Mouse (Mus musculus): Measurements from ENCODE around the gene Gm44965. TPM values are rescaled to one million over a fixed set of nuclear protein-coding genes. Genes with fewer than 3 reads are reported as not detected.
"Not testable (repeated sequence)": the region's sequence is repeated elsewhere in the genome, so short reads cannot be mapped to it uniquely, and the experiment has no call there.

Gene Gm44965
- polyA plus RNA-seq, 1 experiment from 2014 or later = not detected

GRCm38 (mm10) chr6:48610657-48611056 is 16.9 kb downstream of the Gm44965 start:
- Histone ChIP-seq H3K9me3 (no peaks in the 10 kb centered on the region), H3K36me3 (peaks cover 20% of the 10 kb centered on the region), H3K27ac (no peak overlapping the region), H3K27me3 (replicated peaks) (no peaks in the 10 kb centered on the region), H3K9ac (no peak overlapping the region), H3K4me1 (0 out of 2 replicates have a peak, but pooled peaks cover 2% of the 10 kb centered on the region), H3K4me3 (no peak overlapping the region), H3K4me2 (replicated peaks) (no peak overlapping the region)
- ATAC-seq (ENCODE audit: low FRiP score, low read depth) = no peak
- 88% methylated on average over 3 of the region's 3 CpGs for WGBS

GRCm38 (mm10) chr6:48613464-48613863 is 19.7 kb downstream of the Gm44965 start:
- Histone ChIP-seq H3K27me3 (replicated peaks) (no peaks in the 10 kb centered on the region), H3K27ac (no peak overlapping the region), H3K4me1 (0 out of 2 replicates have a peak, but pooled peaks cover 2% of the 10 kb centered on the region), H3K36me3 (peaks cover 23% of the 10 kb centered on the region), H3K9ac (no peak overlapping the region), H3K4me3 (no peak overlapping the region), H3K4me2 (replicated peaks) (no peak overlapping the region), H3K9me3 (no peaks in the 10 kb centered on the region)
- 85% methylated on average over 4 of the region's 4 CpGs for WGBS
- no peak for ATAC-seq (ENCODE audit: low FRiP score, low read depth)

- H3K4me3 ChIP-seq = no peak overlapping the region
- no peak for ATAC-seq (ENCODE audit: low FRiP score, low read depth)
- WGBS = 93% methylated on average over 5 of the region's 5 CpGs
- H3K9me3 ChIP-seq = no peaks in the 10 kb centered on the region
- H3K27me3 ChIP-seq (replicated peaks) = no peaks in the 10 kb centered on the region
- H3K4me1 ChIP-seq = no peaks in the 10 kb centered on the region
- H3K27ac ChIP-seq = no peak overlapping the region
- H3K9ac ChIP-seq = no peak overlapping the region
- peaks cover 33% of the 10 kb centered on the region for H3K36me3 ChIP-seq
- H3K4me2 ChIP-seq (replicated peaks) = no peak overlapping the region
Observed at GRCm38 (mm10) chr6:48614756-48615155, 21.0 kb downstream of the Gm44965 start.

GRCm38 (mm10) chr6:48620031-48620430 is 26.3 kb downstream of the Gm44965 start:
- Histone ChIP-seq H3K27ac (no peak overlapping the region), H3K4me2 (replicated peaks) (no peak overlapping the region), H3K27me3 (replicated peaks) (no peaks in the 10 kb centered on the region), H3K9ac (no peak overlapping the region), H3K4me1 (no peaks in the 10 kb centered on the region), H3K9me3 (no peaks in the 10 kb centered on the region), H3K36me3 (peaks cover 30% of the 10 kb centered on the region), H3K4me3 (no peak overlapping the region)
- 92% methylated on average over 30 of the region's 30 CpGs for WGBS
- no peak for ATAC-seq (ENCODE audit: low FRiP score, low read depth)

GRCm38 (mm10) chr6:48622186-48622843 is 28.6 kb downstream of the Gm44965 start:
- not testable (repeated sequence) for H3K4me3 ChIP-seq; H3K4me1 ChIP-seq; ATAC-seq (ENCODE audit: low FRiP score, low read depth); H3K9me3 ChIP-seq; H3K9ac ChIP-seq; H3K27me3 ChIP-seq (replicated peaks); H3K4me2 ChIP-seq (replicated peaks); H3K27ac ChIP-seq
- 88% methylated on average over 8 of the region's 8 CpGs for WGBS
- peaks cover 26% of the 10 kb centered on the region for H3K36me3 ChIP-seq

GRCm38 (mm10) chr6:48623460-48623859 is 29.7 kb downstream of the Gm44965 start:
- 35% methylated on average over 1 of the region's 1 CpGs for WGBS
- peaks cover 21% of the 10 kb centered on the region for H3K27me3 ChIP-seq (replicated peaks)
- peaks cover 26% of the 10 kb centered on the region for H3K36me3 ChIP-seq
- H3K27ac ChIP-seq = no peak overlapping the region
- H3K4me1 ChIP-seq = peaks cover 6% of the 10 kb centered on the region; the same call in 1 of the 2 replicates
- ATAC-seq (ENCODE audit: low FRiP score, low read depth) = no peak
- no peak overlapping the region for H3K4me2 ChIP-seq (replicated peaks)
- no peaks in the 10 kb centered on the region for H3K9me3 ChIP-seq
- H3K4me3 ChIP-seq = no peak overlapping the region
- H3K9ac ChIP-seq = no peak overlapping the region

- Histone ChIP-seq H3K9ac (peak within 1 kb of the TSS; percentile 52), H3K27ac (no peak within 1 kb of the TSS), H3K4me2 (replicated peaks) (peak within 1 kb of the TSS; percentile 78), H3K27me3 (replicated peaks) (peaks cover 42% of the 10 kb centered on the region), H3K4me1 (peaks cover 15% of the 10 kb centered on the region), H3K9me3 (no peaks in the 10 kb centered on the region), H3K4me3 (peak within 1 kb of the TSS; percentile 35), H3K36me3 (no peaks in the 10 kb centered on the region; the same call in 1 of the 2 replicates)
- ATAC-seq (ENCODE audit: low FRiP score, low read depth) = no peak
- 32% methylated on average over 8 of the region's 8 CpGs for WGBS
Observed at GRCm38 (mm10) chr6:48626464-48626863, 32.7 kb downstream of the Gm44965 start, which contains the start of gene AI854703. TSS of gene AI854703 (plus strand) at chr6:48626764.

- Histone ChIP-seq H3K4me2 (replicated peaks) (peak overlapping the region; percentile 78), H3K9ac (peak overlapping the region; percentile 52), H3K4me1 (peaks cover 15% of the 10 kb centered on the region), H3K9me3 (no peaks in the 10 kb centered on the region), H3K36me3 (no peaks in the 10 kb centered on the region; the same call in 1 of the 2 replicates), H3K27ac (no peak overlapping the region), H3K27me3 (replicated peaks) (peaks cover 42% of the 10 kb centered on the region), H3K4me3 (peak overlapping the region; percentile 35)
- no peak for ATAC-seq (ENCODE audit: low FRiP score, low read depth)
- 1% methylated on average over 32 of the region's 32 CpGs for WGBS
Observed at GRCm38 (mm10) chr6:48626984-48627383, 33.2 kb downstream of the Gm44965 start.

- Histone ChIP-seq H3K36me3 (no peaks in the 10 kb centered on the region), H3K9ac (peak overlapping the region; percentile 52; the same call in 1 of the 2 replicates), H3K27me3 (replicated peaks) (peaks cover 42% of the 10 kb centered on the region), H3K4me2 (replicated peaks) (peak overlapping the region; percentile 78), H3K27ac (no peak overlapping the region), H3K9me3 (no peaks in the 10 kb centered on the region), H3K4me1 (peaks cover 15% of the 10 kb centered on the region), H3K4me3 (peak overlapping the region; percentile 35)
- ATAC-seq (ENCODE audit: low FRiP score, low read depth) = no peak
- WGBS = 3% methylated on average over 7 of the region's 7 CpGs
Observed at GRCm38 (mm10) chr6:48627511-48627924, 33.8 kb downstream of the Gm44965 start.

GRCm38 (mm10) chr6:48628377-48628776 is 34.6 kb downstream of the Gm44965 start:
- H3K27ac ChIP-seq = no peak overlapping the region
- no peak overlapping the region for H3K9ac ChIP-seq
- H3K4me1 ChIP-seq = peaks cover 15% of the 10 kb centered on the region
- peaks cover 42% of the 10 kb centered on the region for H3K27me3 ChIP-seq (replicated peaks)
- H3K4me2 ChIP-seq (replicated peaks) = 0 out of 2 replicates have a peak overlapping the region, but pooled peaks have one; percentile 78
- H3K4me3 ChIP-seq = no peak overlapping the region
- WGBS = 86% methylated on average over 3 of the region's 3 CpGs
- ATAC-seq (ENCODE audit: low FRiP score, low read depth) = no peak
- H3K9me3 ChIP-seq = no peaks in the 10 kb centered on the region
- H3K36me3 ChIP-seq = no peaks in the 10 kb centered on the region

GRCm38 (mm10) chr6:48628808-48629660 is 35.3 kb downstream of the Gm44965 start:
- ATAC-seq (ENCODE audit: low FRiP score, low read depth) = peak; percentile 55
- peaks cover 15% of the 10 kb centered on the region for H3K4me1 ChIP-seq
- peak overlapping the region; percentile 79 for H3K4me2 ChIP-seq (replicated peaks)
- H3K27ac ChIP-seq = no peak overlapping the region
- peak overlapping the region; percentile 46 for H3K9ac ChIP-seq
- no peaks in the 10 kb centered on the region for H3K9me3 ChIP-seq
- 8% methylated on average over 54 of the region's 54 CpGs for WGBS
- H3K4me3 ChIP-seq = peak overlapping the region; percentile 39
- no peaks in the 10 kb centered on the region for H3K36me3 ChIP-seq
- H3K27me3 ChIP-seq (replicated peaks) = peaks cover 42% of the 10 kb centered on the region

- peaks cover 15% of the 10 kb centered on the region for H3K4me1 ChIP-seq
- ATAC-seq (ENCODE audit: low FRiP score, low read depth) = peak; percentile 26
- peaks cover 42% of the 10 kb centered on the region for H3K27me3 ChIP-seq (replicated peaks)
- no peak overlapping the region for H3K27ac ChIP-seq
- H3K36me3 ChIP-seq = no peaks in the 10 kb centered on the region
- peak overlapping the region; percentile 46 for H3K9ac ChIP-seq
- WGBS = 15% methylated on average over 13 of the region's 13 CpGs
- peak overlapping the region; percentile 39 for H3K4me3 ChIP-seq
- no peaks in the 10 kb centered on the region for H3K9me3 ChIP-seq
- H3K4me2 ChIP-seq (replicated peaks) = peak overlapping the region; percentile 79
Observed at GRCm38 (mm10) chr6:48629661-48630034, 35.9 kb downstream of the Gm44965 start.

All from neural tube, embryonic 12.5 days (tissue).